Mouse (Mus musculus) kidney, adult 2 months (tissue): ENCODE data around the gene Hoxd3. TPM values are rescaled to one million over a fixed set of nuclear protein-coding genes. Genes with fewer than 3 reads are reported as not detected.

Experiments used
- DNase-seq: peaks from one replicate; pipeline ENCODE4 v3.0.0; 2021
- H3K27ac ChIP-seq: fragments of 200-500 bp; 2 replicates; pipeline ENCODE4 v1.5.1; 2012; ENCODE audit warnings: low read depth, low read length, control low read depth, inconsistent platforms; ENCODE audit not compliant: insufficient read depth
- H3K27me3 ChIP-seq: fragments of 200-500 bp; replicated peaks from 2 replicates; pipeline ENCODE4 v1.6.1; 2012; ENCODE audit warnings: mild to moderate bottlenecking, moderate library complexity, low read length, inconsistent platforms; ENCODE audit not compliant: control insufficient read depth, insufficient read depth
- H3K36me3 ChIP-seq: fragments of 200-500 bp; 2 replicates; pipeline ENCODE4 v1.6.1; 2012; ENCODE audit warnings: mild to moderate bottlenecking, moderate library complexity, low read length, inconsistent platforms; ENCODE audit not compliant: control insufficient read depth, insufficient read depth
- H3K4me1 ChIP-seq: fragments of 200-500 bp; 2 replicates; pipeline ENCODE4 v1.6.1; 2011; ENCODE audit warnings: low read length; ENCODE audit not compliant: control insufficient read depth, insufficient read depth
- H3K4me3 ChIP-seq: fragments of 200-500 bp; 2 replicates; pipeline ENCODE4 v1.5.1; 2011; ENCODE audit warnings: mild to moderate bottlenecking, low read depth, low read length, control low read depth; ENCODE audit not compliant: insufficient read depth
- CTCF ChIP-seq: fragments of 200-500 bp; conservative IDR thresholded peaks from 2 replicates; pipeline ENCODE4 v1.5.1; 2011; ENCODE audit warnings: low read depth, mild to moderate bottlenecking, control low read depth, low read length, moderate library complexity, mixed read lengths; ENCODE audit not compliant: insufficient read depth, insufficient read length
- POLR2A ChIP-seq: fragments of 200-500 bp; IDR thresholded peaks from one replicate; pipeline ENCODE4 v1.6.1; 2011; ENCODE audit warnings: low read depth, low read length, control low read depth
- WGBS: fragments of 180-500 bp; shearing (Covaris S2); methylation state at CpG from one replicate; pipeline ENCODE4 v1.1.7; 2018; 5-methylcytosine and 5-hydroxymethylcytosine counted together
- polyA plus RNA-seq: library from polyadenylated mRNA; depleted of rRNA; stranded (reverse); fragments of >200 nt; gene quantifications from 2 replicates; pipeline ENCODE4 v1.2.3, GENCODE M21; 2012

The Hoxd3 gene
- polyA plus RNA-seq, 1 experiment: 10.7 TPM

DNA sequence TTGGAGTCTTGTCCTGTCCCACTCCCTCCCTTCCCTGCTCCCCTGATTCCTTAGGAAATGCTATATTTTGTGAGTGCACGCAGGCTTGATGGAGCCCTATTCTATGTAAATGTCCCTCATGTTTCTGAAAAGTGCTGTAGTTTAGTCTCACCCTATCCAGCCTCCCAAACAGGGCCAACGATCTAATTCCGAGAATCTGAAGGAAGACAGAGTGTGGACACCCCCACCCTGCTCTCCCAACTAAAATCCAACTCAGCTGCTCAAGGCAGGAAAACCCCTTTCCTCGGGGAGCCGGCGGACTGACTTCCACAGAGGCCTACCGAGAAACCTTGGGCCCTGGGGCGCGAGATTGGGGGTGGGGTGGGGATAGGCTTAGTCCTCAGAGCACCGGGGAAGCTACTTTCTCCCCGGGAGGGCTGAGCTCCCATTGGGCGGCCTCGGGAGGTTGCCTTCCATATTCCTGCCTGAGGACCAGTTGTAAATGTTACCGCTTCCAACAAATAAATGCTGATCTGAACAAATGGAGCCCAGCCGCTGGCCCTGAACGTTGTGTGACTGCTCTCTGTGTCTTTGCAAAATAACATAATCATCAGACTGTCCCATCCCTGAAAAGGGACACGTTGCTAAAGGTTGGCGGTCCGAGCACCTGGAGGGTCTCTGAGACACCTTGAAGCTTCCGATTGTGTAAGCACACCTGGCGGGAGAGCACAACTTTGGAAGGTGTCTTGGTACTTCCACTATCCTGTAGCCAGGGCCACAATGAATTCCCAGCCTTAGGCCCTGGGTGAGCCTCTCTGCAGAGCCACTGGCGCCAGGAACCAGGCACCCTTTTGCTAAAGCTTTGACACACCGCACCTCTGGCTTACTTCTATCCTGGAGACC lies 11.8 kb upstream of the Hoxd3 start:
- WGBS: 39% methylated on average over 23 of the region's 23 CpGs
- no peak for TF ChIP-seq POLR2A
- TF ChIP-seq CTCF: no peak
- H3K4me3 ChIP-seq: peak overlapping the region; percentile 84
- no peaks in the 10 kb centered on the region for H3K27me3 ChIP-seq
- H3K36me3 ChIP-seq: no peaks in the 10 kb centered on the region
- peak overlapping the region; percentile 94 for H3K27ac ChIP-seq
- no peak for DNase-seq
- H3K4me1 ChIP-seq: no peaks in the 10 kb centered on the region

DNA sequence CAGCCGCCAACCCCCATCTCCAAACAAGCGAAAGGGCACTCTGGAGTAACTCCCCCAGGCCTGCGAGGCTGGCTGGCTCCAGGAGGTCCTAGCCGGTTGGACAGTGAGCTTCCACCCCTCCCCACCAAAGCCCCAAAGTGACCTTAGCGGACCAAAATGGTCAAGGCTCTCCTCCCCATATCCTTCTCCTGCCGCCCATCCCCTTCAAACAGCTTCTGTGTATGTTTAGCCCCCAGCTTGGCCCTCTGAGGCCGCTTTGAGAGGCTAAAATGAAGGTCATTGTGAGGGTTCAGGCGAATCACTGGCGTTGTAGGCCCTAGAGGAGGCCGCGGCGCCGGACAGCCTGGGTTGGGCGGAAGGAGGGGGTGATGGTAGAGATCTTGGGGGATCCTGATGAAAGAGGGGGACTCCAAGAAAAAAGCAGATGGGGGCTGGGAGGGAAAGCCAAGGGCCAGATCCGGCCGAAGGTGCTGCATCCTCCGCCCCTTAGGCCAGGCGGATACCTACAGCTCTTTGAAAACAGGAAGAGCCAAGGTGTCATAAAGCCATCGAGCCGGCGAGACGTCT lies 11.1 kb upstream of the Hoxd3 start:
- DNase-seq: peak; percentile 75
- Histone ChIP-seq H3K4me1 (no peaks in the 10 kb centered on the region), H3K27me3 (no peaks in the 10 kb centered on the region), H3K4me3 (peak overlapping the region; percentile 84), H3K27ac (peak overlapping the region; percentile 94), H3K36me3 (no peaks in the 10 kb centered on the region)
- WGBS: 48% methylated on average over 22 of the region's 22 CpGs
- no peak for TF ChIP-seq CTCF
- no peak for TF ChIP-seq POLR2A

- H3K27me3 ChIP-seq: no peaks in the 10 kb centered on the region
- peak overlapping the region; percentile 32 for H3K4me3 ChIP-seq
- peak; percentile 89 for DNase-seq
- TF ChIP-seq POLR2A: no peak
- peak; percentile 89 for TF ChIP-seq CTCF
- WGBS: 20% methylated on average over 17 of the region's 17 CpGs
- H3K36me3 ChIP-seq: no peaks in the 10 kb centered on the region
- H3K27ac ChIP-seq: peak overlapping the region; percentile 90
- H3K4me1 ChIP-seq: no peaks in the 10 kb centered on the region
Observed at GRCm38 (mm10) chr2:74701949-74702819, 9.5 kb upstream of the Hoxd3 start.

GRCm38 (mm10) chr2:74702820-74703219 lies 8.9 kb upstream of the Hoxd3 start:
- Histone ChIP-seq H3K27me3 (no peaks in the 10 kb centered on the region), H3K27ac (peak overlapping the region; percentile 78)

DNA sequence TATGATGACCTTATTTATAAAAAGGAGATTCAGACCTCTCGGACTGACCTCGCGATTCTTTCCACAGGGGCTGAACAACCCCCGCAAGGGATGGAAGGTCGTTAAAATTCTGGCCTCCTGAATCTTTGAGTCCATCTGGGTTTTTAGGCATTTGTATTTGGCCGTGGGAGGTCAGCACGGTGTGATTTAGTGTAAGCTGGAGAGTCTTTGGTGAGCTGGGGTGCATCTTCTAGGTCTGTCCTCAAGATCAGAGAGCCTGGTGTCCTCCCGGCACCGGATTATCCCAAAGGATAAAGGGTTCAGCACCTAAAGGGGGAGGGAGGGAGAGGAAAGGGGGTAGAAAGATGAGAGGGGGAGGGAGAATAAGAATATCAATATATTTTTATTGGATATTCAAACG lies 8.4 kb upstream of the Hoxd3 start:
- TF ChIP-seq POLR2A: no peak
- TF ChIP-seq CTCF: no peak
- Histone ChIP-seq H3K4me3 (no peak overlapping the region), H3K27me3 (no peaks in the 10 kb centered on the region), H3K4me1 (no peaks in the 10 kb centered on the region), H3K36me3 (no peaks in the 10 kb centered on the region), H3K27ac (peak overlapping the region; percentile 97)
- DNase-seq: no peak
- 61% methylated on average over 10 of the region's 10 CpGs for WGBS

More at GRCm38 (mm10) chr2:74702820-74703219, 8.9 kb upstream of the Hoxd3 start:
- Histone ChIP-seq H3K4me1 (no peaks in the 10 kb centered on the region), H3K36me3 (no peaks in the 10 kb centered on the region), H3K4me3 (no peak overlapping the region)
- TF ChIP-seq POLR2A (no peak), CTCF (no peak)
- DNase-seq: no peak
- WGBS: 63% methylated on average over 6 of the region's 6 CpGs

- peak; percentile 83 for DNase-seq
- no peak for TF ChIP-seq CTCF
- TF ChIP-seq POLR2A: no peak
- 39% methylated on average over 26 of the region's 26 CpGs for WGBS
- Histone ChIP-seq H3K4me1 (peaks cover 3% of the 10 kb centered on the region; the same call in 1 of the 2 replicates), H3K27ac (peak overlapping the region; percentile 97), H3K36me3 (no peaks in the 10 kb centered on the region), H3K27me3 (no peaks in the 10 kb centered on the region), H3K4me3 (peak overlapping the region; percentile 72)
Observed at GRCm38 (mm10) chr2:74703720-74704392, 7.9 kb upstream of the Hoxd3 start.
